Mouse (Mus musculus) heart, adult 11 months (tissue): Measurements from ENCODE around the gene Atf7.

ENCODE experiments used
- DNase-seq: peaks from one replicate; pipeline ENCODE4 v3.0.0; 2022

The Atf7 gene

DNA sequence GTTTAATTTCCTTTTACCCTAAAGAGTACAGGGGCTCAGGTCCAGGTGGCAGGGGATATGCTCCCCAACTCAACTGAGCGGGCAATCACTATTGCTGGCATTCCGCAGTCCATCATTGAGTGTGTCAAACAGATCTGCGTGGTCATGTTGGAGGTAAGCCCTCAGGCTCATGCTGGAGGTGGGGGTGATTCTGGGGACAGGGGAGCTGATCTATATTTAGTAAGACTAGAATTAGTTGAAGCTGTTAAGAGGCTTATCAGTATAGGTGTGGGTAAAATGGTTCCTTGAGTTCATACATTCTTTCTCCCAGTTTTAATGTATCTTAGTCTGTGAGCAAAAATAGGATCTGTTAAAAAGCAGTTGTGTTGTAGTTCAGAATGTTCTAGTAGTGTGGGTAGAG lies 142.1 kb downstream of the Atf7 start:
- DNase-seq = peak; percentile 87
